Mouse (Mus musculus) c-Kit-positive CD71-positive TER-119-negative erythroid progenitor cells, embryonic 14.5 days (primary cell): ENCODE data around the gene Bicd2.

Source experiments
- DNase-seq: peaks from one replicate; pipeline ENCODE4 v3.0.0-alpha.2; 2013; ENCODE audit warnings: low read depth

Gene Bicd2

DNA sequence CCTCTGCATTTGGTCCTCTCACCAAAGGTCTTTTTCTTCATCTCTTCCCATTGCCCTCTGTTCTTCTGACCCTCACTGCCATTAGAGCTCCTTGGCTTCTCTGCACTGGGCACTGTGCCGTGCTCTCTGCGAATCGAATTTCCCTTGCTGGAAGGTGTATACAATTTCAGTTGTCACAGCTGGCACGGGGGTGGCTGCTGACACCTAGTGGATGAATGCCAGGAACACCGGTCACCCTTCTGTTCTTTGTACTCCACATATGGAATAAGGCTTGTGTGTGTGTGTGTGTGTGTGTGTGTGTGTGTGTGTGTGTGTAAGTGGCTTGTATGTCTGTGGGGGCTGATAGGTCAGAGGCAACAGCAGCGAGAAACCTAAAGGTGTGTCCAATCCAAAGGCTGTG lies 58.8 kb downstream of the Bicd2 start:
- DNase-seq = no peak

DNA sequence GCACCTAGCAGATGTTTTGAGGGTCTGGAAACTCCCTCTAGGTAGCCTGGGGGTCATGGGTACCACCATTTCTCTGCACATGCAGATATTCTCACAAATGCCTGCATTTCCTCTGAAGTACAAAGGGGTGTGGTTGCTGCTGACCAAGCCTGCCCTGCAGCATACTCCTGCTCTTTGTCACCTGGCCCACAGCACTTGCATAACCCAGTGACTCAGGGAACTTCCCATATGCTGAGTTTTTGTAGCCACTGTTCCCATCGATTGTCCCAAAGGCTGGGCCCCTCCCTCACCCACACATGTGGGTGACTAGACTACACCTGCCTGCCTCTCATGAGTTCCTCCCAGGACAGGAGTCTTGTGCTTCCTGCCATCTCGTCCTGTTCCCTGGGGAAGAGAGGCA lies 61.2 kb downstream of the Bicd2 start:
- DNase-seq = no peak

GRCm38 (mm10) chr13:49407795-49408194 lies 66.4 kb downstream of the Bicd2 start:
- DNase-seq = no peak

DNA sequence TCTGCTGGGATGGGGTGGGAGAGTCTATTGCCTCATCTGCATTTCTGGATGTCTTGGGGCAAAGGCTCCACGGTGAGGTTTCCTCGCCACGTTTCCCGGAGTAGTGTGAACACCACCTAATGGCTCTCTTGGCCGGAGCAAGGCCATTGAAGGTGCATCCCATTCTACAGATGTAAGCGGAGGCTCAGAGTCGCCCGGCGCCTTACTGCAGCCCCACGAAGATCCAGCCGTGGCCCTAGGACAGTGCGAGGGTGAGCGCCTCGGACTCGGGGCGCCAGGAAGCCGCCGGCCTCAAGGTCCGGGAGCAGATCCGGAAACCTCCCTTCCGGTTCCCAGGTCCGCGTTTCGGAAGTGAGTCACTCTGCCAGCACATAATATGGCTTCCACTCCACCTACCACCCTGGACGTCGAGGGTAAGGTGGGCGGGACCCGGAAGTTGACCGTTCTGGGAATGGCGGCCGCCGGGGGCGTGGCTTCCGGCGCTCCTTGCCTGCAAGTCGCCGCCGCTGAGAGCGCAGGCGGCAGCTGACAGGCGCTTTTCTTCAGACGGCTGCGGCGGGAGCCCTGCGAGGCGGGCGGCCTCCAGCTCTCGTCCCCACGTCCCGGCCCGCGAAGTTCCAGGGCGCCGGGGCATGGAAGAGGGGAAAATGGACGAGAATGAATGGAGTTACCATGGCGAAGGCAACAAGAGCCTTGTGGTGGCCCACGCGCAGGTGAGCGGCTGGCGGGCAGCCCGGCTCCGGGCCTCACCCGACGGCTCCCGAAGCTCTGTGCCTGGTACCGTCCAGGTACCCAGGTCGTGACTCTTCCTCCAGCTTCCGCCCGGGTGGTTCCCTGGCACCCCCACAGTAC lies 79.6 kb downstream of the Bicd2 start, which contains the start of gene Ippk:
Ippk (plus strand) TSS at position 496 of the 852 bp plus-strand sequence.
- peak; percentile 96 for DNase-seq

GRCm38 (mm10) chr13:49421606-49421917 lies 80.2 kb downstream of the Bicd2 start:
- peak; percentile 34 for DNase-seq

DNA sequence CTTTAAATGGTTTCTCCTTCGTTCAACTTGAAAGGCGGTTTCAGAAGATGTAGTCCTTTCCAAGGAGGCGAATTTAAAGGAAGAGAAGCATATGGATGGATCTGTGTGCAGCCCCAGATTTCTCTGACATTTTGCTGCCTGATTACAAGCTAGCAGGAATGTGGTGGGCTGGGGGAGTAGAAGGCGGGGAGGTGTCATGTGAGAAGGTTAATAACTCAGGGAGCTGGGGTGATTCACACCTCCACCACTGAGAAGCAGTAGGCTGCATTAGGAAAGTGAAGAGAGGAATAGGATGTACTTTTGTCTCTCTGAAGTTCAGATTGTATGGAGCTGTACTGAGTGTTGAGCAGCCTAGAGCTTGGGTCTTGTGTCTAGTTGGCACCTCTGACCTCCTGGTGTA lies 80.6 kb downstream of the Bicd2 start:
- no peak for DNase-seq

DNA sequence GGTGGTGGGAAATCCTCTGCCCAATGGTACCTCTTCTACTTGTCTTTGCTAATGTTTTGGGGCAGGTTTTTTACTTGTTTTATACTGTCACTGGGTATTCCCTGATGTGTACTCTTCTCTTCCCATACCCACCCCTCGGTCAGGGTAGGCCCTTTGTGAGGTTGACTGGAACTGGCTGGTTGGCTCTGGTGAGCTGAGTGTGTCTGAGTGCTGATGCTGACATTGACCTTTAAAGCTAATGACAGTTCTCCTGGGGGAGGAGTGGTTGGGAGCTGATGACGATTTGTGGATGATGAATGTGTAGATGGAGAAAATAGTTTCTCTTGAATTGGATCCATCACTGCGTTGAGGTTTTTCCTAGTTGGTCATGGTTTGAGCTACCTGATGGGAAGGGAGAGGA lies 85.4 kb downstream of the Bicd2 start:
- DNase-seq = no peak

DNA sequence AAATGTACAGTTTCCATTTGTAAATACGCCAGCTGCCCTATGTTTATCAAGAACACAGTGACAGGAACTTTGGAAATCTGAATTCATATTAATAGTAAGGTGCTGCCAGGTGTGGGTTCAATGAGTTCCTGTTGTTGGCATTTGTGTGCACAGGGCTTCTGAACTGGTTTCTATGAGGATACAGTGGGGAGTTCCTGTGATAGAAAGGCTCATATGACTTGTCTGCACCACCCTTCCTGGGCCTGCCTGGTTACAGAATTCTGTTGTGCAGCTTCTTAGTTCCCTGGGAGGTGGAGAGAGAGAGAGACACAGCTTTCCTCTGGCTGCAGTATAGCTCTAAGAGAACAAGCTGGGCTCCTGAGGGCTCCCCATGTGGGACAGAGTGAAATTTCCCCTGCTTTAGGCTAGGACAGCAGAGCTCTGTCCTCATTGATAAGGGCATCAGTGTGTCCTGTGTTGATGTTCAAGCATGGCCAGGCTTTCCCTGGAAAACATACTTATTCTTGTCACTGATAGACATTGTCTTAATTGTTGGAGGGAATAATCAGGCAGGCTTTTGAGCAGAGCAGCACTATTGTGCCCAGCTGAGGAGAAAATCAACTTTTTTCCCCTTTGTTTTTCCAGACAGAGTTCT lies 86.8 kb downstream of the Bicd2 start:
- no peak for DNase-seq

DNA sequence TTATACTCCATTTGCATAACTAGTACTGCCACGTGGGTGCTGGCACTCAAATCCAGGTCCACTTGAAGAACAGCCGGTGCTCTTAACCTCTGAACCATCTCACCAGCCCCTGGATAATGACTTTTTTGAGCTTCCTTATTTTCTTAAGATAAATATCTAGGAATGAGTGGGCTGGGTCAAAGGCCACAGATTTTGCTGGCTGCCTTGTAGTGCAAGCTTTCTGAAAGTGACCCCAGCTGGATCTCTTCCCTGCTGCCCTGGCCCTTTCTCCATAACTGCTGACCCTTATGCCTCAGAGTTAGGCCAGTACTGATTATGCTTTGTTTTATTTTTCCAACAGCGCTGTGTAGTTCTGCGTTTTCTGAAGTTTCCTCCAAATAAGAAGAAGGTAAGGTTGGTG lies 89.1 kb downstream of the Bicd2 start:
- DNase-seq = no peak

- DNase-seq = no peak
Observed at GRCm38 (mm10) chr13:49433268-49434029, 92.1 kb downstream of the Bicd2 start.

- no peak for DNase-seq
Observed at GRCm38 (mm10) chr13:49435745-49436144, 94.4 kb downstream of the Bicd2 start.

DNA sequence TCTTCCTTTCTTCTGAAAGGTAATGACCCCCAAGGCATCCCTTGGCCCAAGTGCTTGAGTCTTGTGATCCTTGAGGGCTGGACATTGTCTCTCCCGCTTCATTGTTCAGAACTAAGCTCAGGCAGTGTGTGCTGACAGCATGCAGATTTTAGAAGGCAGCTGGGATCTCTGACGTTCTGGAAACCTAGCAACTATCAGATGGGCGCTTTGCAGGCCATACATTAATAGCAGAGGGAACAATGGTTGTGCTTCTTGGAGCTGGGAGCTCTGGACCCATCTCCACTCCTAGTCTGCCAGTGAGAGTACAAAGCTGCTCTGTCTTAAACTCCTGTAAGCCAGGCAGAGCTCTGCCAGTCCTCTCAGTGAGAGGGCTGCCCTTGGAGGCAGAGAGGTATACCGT lies 94.8 kb downstream of the Bicd2 start:
- no peak for DNase-seq
